Mouse (Mus musculus) MEL (cell line): ENCODE results near the gene Ccdc88c.

ENCODE experiments used
- CHD2 ChIP-seq: IDR thresholded peaks from 2 replicates; pipeline ENCODE4 v1.6.1; 2011; ENCODE audit warnings: low read length, improper control_type of control experiment
- CTCF ChIP-seq, 3 experiments: IDR thresholded peaks in 2 of 3; conservative IDR thresholded peaks in 1 of 3; 2 replicates each; pipeline ENCODE4 v1.5.1; 2011 to 2012; ENCODE audit warnings: low read length in 3 of 3, low read depth in 2 of 3, mild to moderate bottlenecking in 2 of 3, improper control_type of control experiment in 1 of 3, inconsistent platforms in 1 of 3, mixed read lengths in 1 of 3, moderate library complexity in 1 of 3; ENCODE audit not compliant: control insufficient read depth in 1 of 3, insufficient read depth in 1 of 3, poor library complexity in 1 of 3, severe bottlenecking in 1 of 3
- NELFE ChIP-seq: IDR thresholded peaks from 2 replicates; pipeline ENCODE4 v1.6.1; 2011; ENCODE audit warnings: low read depth, low read length, improper control_type of control experiment
- POLR2A ChIP-seq, 2 experiments: IDR thresholded peaks; 2 replicates each; pipeline ENCODE4 v1.6.1; 2011 to 2012; ENCODE audit warnings: low read length in 2 of 2, mild to moderate bottlenecking in 2 of 2, control low read depth in 1 of 2, improper control_type of control experiment in 1 of 2, low read depth in 1 of 2, moderate library complexity in 1 of 2; ENCODE audit not compliant: control insufficient read depth in 1 of 2, insufficient read depth in 1 of 2, poor library complexity in 1 of 2
- SMC3 ChIP-seq: IDR thresholded peaks from 2 replicates; pipeline ENCODE4 v1.6.1; 2011; ENCODE audit warnings: low read depth, low read length, improper control_type of control experiment
- USF1 ChIP-seq: IDR thresholded peaks from 2 replicates; pipeline ENCODE4 v1.6.1; 2014; ENCODE audit warnings: low read depth, mild to moderate bottlenecking, inconsistent platforms, low read length, improper control_type of control experiment, moderate library complexity

DNA sequence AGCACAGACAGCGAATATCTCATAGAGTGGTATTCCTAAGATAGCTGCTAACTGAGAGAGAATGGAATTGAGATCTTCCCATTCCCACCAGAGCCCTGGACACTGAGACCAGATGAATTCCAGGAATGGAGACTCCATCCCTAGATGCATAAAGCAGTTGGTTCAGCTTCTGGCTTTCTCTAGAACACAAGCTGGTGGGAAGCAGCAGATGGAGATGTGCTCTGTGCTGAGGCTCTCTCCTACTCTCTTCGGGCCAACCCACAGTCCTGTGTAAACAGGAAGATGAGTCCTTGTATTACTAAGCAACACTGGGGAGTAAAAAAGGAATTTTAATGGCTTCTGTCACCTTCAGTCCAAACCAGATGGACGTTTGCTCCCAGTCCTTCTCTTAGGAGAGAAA, 153.3 kb downstream of the Ccdc88c start:
- TF ChIP-seq USF1: no peak
- TF ChIP-seq CTCF (IDR thresholded peaks at IDR 0.05 in 2 of 3, conservative IDR thresholded peaks at IDR 0.05 in 1 of 3; ENCODE audit: control insufficient read depth in 1 of 3, insufficient read depth in 1 of 3, low read depth in 2 of 3, low read length in 3 of 3, poor library complexity in 1 of 3, severe bottlenecking in 1 of 3): no peak
- TF ChIP-seq SMC3: no peak
- TF ChIP-seq POLR2A (IDR thresholded peaks at IDR 0.05; ENCODE audit: control insufficient read depth in 1 of 2, insufficient read depth in 1 of 2, low read depth in 1 of 2, low read length in 2 of 2, poor library complexity in 1 of 2): no peak
- TF ChIP-seq NELFE: no peak
- TF ChIP-seq CHD2: no peak
